Mouse (Mus musculus): Measurements from ENCODE around the gene Dohh. TPM values are rescaled to one million over a fixed set of nuclear protein-coding genes. Genes with fewer than 3 reads are reported as not detected.
A peak's percentile ranks its signal among the peaks of the same experiment; 100 is the strongest.

Dohh gene
- polyA plus RNA-seq, 1 experiment: 47.9 TPM

GRCm38 (mm10) chr10:81420191-81420767 lies 36.1 kb downstream of the Dohh start:
- TF ChIP-seq POLR2A (IDR thresholded peaks at IDR 0.05; ENCODE audit: low read depth, low read length) (no peak), CTCF (IDR thresholded peaks at IDR 0.05; ENCODE audit: extremely low read depth, insufficient read depth, insufficient read length, insufficient replicate concordance) (no peak)
- WGBS: 96% methylated on average over 40 of the region's 40 CpGs
- H3K4me1 ChIP-seq (ENCODE audit: control insufficient read depth, insufficient read depth, insufficient read length): peaks cover 4% of the 10 kb centered on the region
- peak in 1 of 2 experiments; percentile 3 for DNase-seq (ENCODE audit: low read depth in 1 of 2, low spot score in 2 of 2)
- no peak overlapping the region for H3K4me3 ChIP-seq (ENCODE audit: extremely low read depth, insufficient read depth, insufficient read length)
- no peak overlapping the region for H3K27ac ChIP-seq (ENCODE audit: insufficient read depth, low read length)
- H3K27me3 ChIP-seq (ENCODE audit: control insufficient read depth, insufficient read depth, low read length): no peaks in the 10 kb centered on the region
- H3K36me3 ChIP-seq (ENCODE audit: control insufficient read depth, insufficient read depth, low read length): 0 out of 2 replicates have a peak, but pooled peaks cover 2% of the 10 kb centered on the region

GRCm38 (mm10) chr10:81421041-81421796 lies 37.0 kb downstream of the Dohh start:
- Histone ChIP-seq H3K4me1 (ENCODE audit: control insufficient read depth, insufficient read depth, insufficient read length) (peaks cover 7% of the 10 kb centered on the region), H3K4me3 (ENCODE audit: extremely low read depth, insufficient read depth, insufficient read length) (no peak overlapping the region), H3K27me3 (ENCODE audit: control insufficient read depth, insufficient read depth, low read length) (no peaks in the 10 kb centered on the region), H3K36me3 (ENCODE audit: control insufficient read depth, insufficient read depth, low read length) (0 out of 2 replicates have a peak, but pooled peaks cover 2% of the 10 kb centered on the region), H3K27ac (ENCODE audit: insufficient read depth, low read length) (no peak overlapping the region)
- 82% methylated on average over 4 of the region's 4 CpGs for WGBS
- DNase-seq (ENCODE audit: low read depth in 1 of 2, low spot score in 2 of 2): peak in 1 of 2 experiments; percentile 2
- no peak for TF ChIP-seq CTCF (IDR thresholded peaks at IDR 0.05; ENCODE audit: extremely low read depth, insufficient read depth, insufficient read length, insufficient replicate concordance)
- no peak for TF ChIP-seq POLR2A (IDR thresholded peaks at IDR 0.05; ENCODE audit: low read depth, low read length)

- DNase-seq (ENCODE audit: low read depth in 1 of 2, low spot score in 2 of 2): no peak
- H3K4me1 ChIP-seq (ENCODE audit: control insufficient read depth, insufficient read depth, insufficient read length): peaks cover 11% of the 10 kb centered on the region
- H3K4me3 ChIP-seq (ENCODE audit: extremely low read depth, insufficient read depth, insufficient read length): no peak overlapping the region
- no peak for TF ChIP-seq CTCF (IDR thresholded peaks at IDR 0.05; ENCODE audit: extremely low read depth, insufficient read depth, insufficient read length, insufficient replicate concordance)
- TF ChIP-seq POLR2A (IDR thresholded peaks at IDR 0.05; ENCODE audit: low read depth, low read length): no peak
- H3K27me3 ChIP-seq (ENCODE audit: control insufficient read depth, insufficient read depth, low read length): no peaks in the 10 kb centered on the region; the same call in 1 of the 2 replicates
- 0 out of 2 replicates have a peak, but pooled peaks cover 2% of the 10 kb centered on the region for H3K36me3 ChIP-seq (ENCODE audit: control insufficient read depth, insufficient read depth, low read length)
- no peak overlapping the region for H3K27ac ChIP-seq (ENCODE audit: insufficient read depth, low read length)
- 73% methylated on average over 5 of the region's 5 CpGs for WGBS
Observed at GRCm38 (mm10) chr10:81421797-81422100, 37.5 kb downstream of the Dohh start.

GRCm38 (mm10) chr10:81422191-81422590 lies 38.0 kb downstream of the Dohh start:
- H3K27ac ChIP-seq (ENCODE audit: insufficient read depth, low read length): no peak overlapping the region
- H3K27me3 ChIP-seq (ENCODE audit: control insufficient read depth, insufficient read depth, low read length): peaks cover 4% of the 10 kb centered on the region
- 87% methylated on average over 6 of the region's 6 CpGs for WGBS
- no peak overlapping the region for H3K4me3 ChIP-seq (ENCODE audit: extremely low read depth, insufficient read depth, insufficient read length)
- H3K36me3 ChIP-seq (ENCODE audit: control insufficient read depth, insufficient read depth, low read length): 0 out of 2 replicates have a peak, but pooled peaks cover 2% of the 10 kb centered on the region
- TF ChIP-seq CTCF (IDR thresholded peaks at IDR 0.05; ENCODE audit: extremely low read depth, insufficient read depth, insufficient read length, insufficient replicate concordance) (no peak), POLR2A (IDR thresholded peaks at IDR 0.05; ENCODE audit: low read depth, low read length) (no peak)
- no peak for DNase-seq (ENCODE audit: low read depth in 1 of 2, low spot score in 2 of 2)
- H3K4me1 ChIP-seq (ENCODE audit: control insufficient read depth, insufficient read depth, insufficient read length): peaks cover 8% of the 10 kb centered on the region; the same call in 1 of the 2 replicates

GRCm38 (mm10) chr10:81422661-81423217 lies 38.5 kb downstream of the Dohh start:
- Histone ChIP-seq H3K27ac (ENCODE audit: insufficient read depth, low read length) (no peak overlapping the region), H3K4me1 (ENCODE audit: control insufficient read depth, insufficient read depth, insufficient read length) (peaks cover 8% of the 10 kb centered on the region; the same call in 1 of the 2 replicates), H3K27me3 (ENCODE audit: control insufficient read depth, insufficient read depth, low read length) (peaks cover 5% of the 10 kb centered on the region), H3K4me3 (ENCODE audit: extremely low read depth, insufficient read depth, insufficient read length) (no peak overlapping the region), H3K36me3 (ENCODE audit: control insufficient read depth, insufficient read depth, low read length) (0 out of 2 replicates have a peak, but pooled peaks cover under 1% of the 10 kb centered on the region)
- 83% methylated on average over 3 of the region's 3 CpGs for WGBS
- TF ChIP-seq CTCF (IDR thresholded peaks at IDR 0.05; ENCODE audit: extremely low read depth, insufficient read depth, insufficient read length, insufficient replicate concordance) (no peak), POLR2A (IDR thresholded peaks at IDR 0.05; ENCODE audit: low read depth, low read length) (no peak)
- DNase-seq (ENCODE audit: low read depth in 1 of 2, low spot score in 2 of 2): peak in 1 of 2 experiments; percentile 2

GRCm38 (mm10) chr10:81423476-81424245 lies 39.4 kb downstream of the Dohh start:
- WGBS: 76% methylated on average over 4 of the region's 4 CpGs
- H3K27ac ChIP-seq (ENCODE audit: insufficient read depth, low read length): no peak overlapping the region
- peaks cover 5% of the 10 kb centered on the region for H3K27me3 ChIP-seq (ENCODE audit: control insufficient read depth, insufficient read depth, low read length)
- H3K4me3 ChIP-seq (ENCODE audit: extremely low read depth, insufficient read depth, insufficient read length): no peak overlapping the region
- H3K4me1 ChIP-seq (ENCODE audit: control insufficient read depth, insufficient read depth, insufficient read length): peaks cover 8% of the 10 kb centered on the region; the same call in 1 of the 2 replicates
- DNase-seq (ENCODE audit: low read depth in 1 of 2, low spot score in 2 of 2): peak in 1 of 2 experiments; percentile 2
- TF ChIP-seq CTCF (IDR thresholded peaks at IDR 0.05; ENCODE audit: extremely low read depth, insufficient read depth, insufficient read length, insufficient replicate concordance): no peak
- TF ChIP-seq POLR2A (IDR thresholded peaks at IDR 0.05; ENCODE audit: low read depth, low read length): no peak
- no peaks in the 10 kb centered on the region for H3K36me3 ChIP-seq (ENCODE audit: control insufficient read depth, insufficient read depth, low read length)

Measured in spleen, adult 2 months (tissue).